In the genomic region with DNA sequence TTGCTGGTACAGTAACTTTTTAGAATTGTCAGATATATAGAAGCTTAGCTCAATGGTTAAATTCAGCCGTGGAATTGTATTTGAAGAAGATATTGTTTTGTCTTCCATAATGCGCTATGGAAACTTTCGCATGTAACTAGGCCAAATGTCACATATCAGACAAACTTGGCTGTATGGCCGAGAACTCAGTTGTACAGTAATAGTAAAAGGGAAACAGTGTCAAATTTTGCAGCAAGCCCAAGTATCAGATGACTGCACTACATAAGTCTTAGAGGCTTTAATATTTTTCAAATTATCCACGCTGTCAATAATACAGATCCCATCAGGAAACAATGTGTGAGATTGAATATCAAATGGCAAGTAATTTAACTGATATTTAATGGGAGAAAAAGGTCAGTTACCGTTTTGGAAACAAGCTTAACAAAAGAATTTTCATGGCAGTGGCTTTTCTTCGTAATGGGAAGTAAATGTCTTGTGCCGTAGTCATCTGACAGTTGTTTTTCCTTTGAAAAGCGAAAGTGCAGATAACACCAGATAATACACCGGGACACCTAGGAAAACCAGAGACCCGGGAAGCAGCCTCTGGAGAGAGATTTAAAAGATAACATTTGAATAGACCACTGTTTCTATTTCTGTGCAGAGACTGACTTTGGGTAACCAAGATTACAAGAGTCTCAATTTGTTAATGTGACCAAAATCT, we compare ENCODE assay signal across 8 mouse cellular contexts. TPM values are rescaled to one million over a fixed set of nuclear protein-coding genes. Genes with fewer than 3 reads are reported as not detected.
DNase-seq lines count a peak whose midpoint lies in the region; ATAC-seq and TF ChIP-seq lines count a peak whose summit lies in the region.

No protein-coding gene starts in this region.

- peaks cover 16% of the 10 kb centered on the region; the same call in 1 of the 2 replicates for H3K4me1 ChIP-seq in heart, embryonic 12.5 days (replicated peaks)
- H3K4me1 ChIP-seq in ES-E14 (ENCODE audit: control insufficient read depth in 2 of 2, insufficient read depth in 2 of 2, low read length in 2 of 2, poor library complexity in 1 of 2): peaks cover 0 to 3% of the 10 kb centered on the region in 2 experiments; a peak in 1 of 4 replicates
- H3K4me1 ChIP-seq in forebrain, postnatal 0 days (ENCODE audit: insufficient read depth): peaks cover 14% of the 10 kb centered on the region; the same call in 1 of the 2 replicates

- peak overlapping the region; percentile 82 for H3K4me3 ChIP-seq in heart, embryonic 12.5 days
- H3K4me3 ChIP-seq in ES-E14 (ENCODE audit: insufficient read depth in 1 of 2, low read depth in 1 of 2, low read length in 2 of 2, poor library complexity in 1 of 2, severe bottlenecking in 1 of 2) (peak overlapping the region; percentile 86 to 93), macrophage (ENCODE audit: inconsistent target) (peak overlapping the region; percentile 84)
- H3K4me3 ChIP-seq in forebrain, postnatal 0 days (ENCODE audit: low read depth, low read length): peak overlapping the region; percentile 97

- 14% methylated on average over 11 of the region's 11 CpGs for WGBS in heart, embryonic 12.5 days
- WGBS in forebrain, postnatal 0 days: 40% methylated on average over 11 of the region's 11 CpGs
- 3% methylated on average over 11 of the region's 11 CpGs for WGBS in macrophage (ENCODE audit: missing documents)

- in situ Hi-C loops in ES-E14 (cut with MboI; ENCODE audit: low sequenced_read_pairs in 2 of 2, unreplicated experiment in 2 of 2): no loop called here

- H3K4me2 ChIP-seq in heart, embryonic 12.5 days: peak overlapping the region; percentile 76
- peak overlapping the region; percentile 64 for H3K4me2 ChIP-seq in forebrain, postnatal 0 days (ENCODE audit: low read depth)

- no peaks in the 10 kb centered on the region for H3K27me3 ChIP-seq in heart, embryonic 12.5 days (replicated peaks)
- no peaks in the 10 kb centered on the region for H3K27me3 ChIP-seq in forebrain, postnatal 0 days (ENCODE audit: insufficient read depth, low read length)

- no peaks in the 10 kb centered on the region for H3K9me3 ChIP-seq in heart, embryonic 12.5 days (replicated peaks)
- H3K9me3 ChIP-seq in ES-E14 (ENCODE audit: control insufficient read depth, insufficient read depth, low read depth, low read length): no peaks in the 10 kb centered on the region
- no peaks in the 10 kb centered on the region for H3K9me3 ChIP-seq in forebrain, postnatal 0 days (ENCODE audit: low read length)

- H3K79me2 ChIP-seq in macrophage (ENCODE audit: inconsistent target): peaks cover 58% of the 10 kb centered on the region

- intact Hi-C loops in heart, postnatal 14 days (cut with DNase I): loop anchor here (5.0 kb wide), 1 partner anchor 83 kb away; a partner anchor contains a TSS
- intact Hi-C loops in left cerebral cortex, postnatal 10 days (cut with DNase I): no loop called here

- no peaks in the 10 kb centered on the region for H3K36me3 ChIP-seq in heart, embryonic 12.5 days
- H3K36me3 ChIP-seq in ES-E14 (ENCODE audit: control insufficient read depth, insufficient read depth, low read length, poor library complexity, severe bottlenecking): no peaks in the 10 kb centered on the region
- no peaks in the 10 kb centered on the region for H3K36me3 ChIP-seq in forebrain, postnatal 0 days (ENCODE audit: insufficient read depth)
- no peaks in the 10 kb centered on the region for H3K36me3 ChIP-seq in macrophage (ENCODE audit: inconsistent target)

- peak overlapping the region; percentile 91; the same call in 1 of the 2 replicates for H3K27ac ChIP-seq in heart, embryonic 12.5 days (ENCODE audit: poor library complexity, severe bottlenecking)
- H3K27ac ChIP-seq in ES-E14 (ENCODE audit: insufficient read depth, low read depth, low read length, poor library complexity, severe bottlenecking): no peak overlapping the region
- H3K27ac ChIP-seq in forebrain, postnatal 0 days (ENCODE audit: low read depth, low read length): no peak overlapping the region
- peak overlapping the region; percentile 87 for H3K27ac ChIP-seq in macrophage

- no peak for TF ChIP-seq CTCF in forebrain, postnatal 0 days (IDR thresholded peaks at IDR 0.05; ENCODE audit: low read depth)

- no peak for ATAC-seq in heart, embryonic 12.5 days (ENCODE audit: insufficient number of reproducible peaks, low FRiP score)
- ATAC-seq in forebrain, postnatal 0 days: no peak

- H3K9ac ChIP-seq in heart, embryonic 12.5 days: peak overlapping the region; percentile 95
- H3K9ac ChIP-seq in ES-E14 (ENCODE audit: insufficient read depth, low read depth, low read length, poor library complexity, severe bottlenecking): no peak overlapping the region
- H3K9ac ChIP-seq in forebrain, postnatal 0 days: no peak overlapping the region; the same call in 1 of the 2 replicates

- no peak for DNase-seq in heart, postnatal 14 days
- DNase-seq in ES-E14 (ENCODE audit: low read depth, low spot score): no peak
- DNase-seq in forebrain, postnatal 0 days: no peak
- DNase-seq in left cerebral cortex, postnatal 10 days (ENCODE audit: extremely low spot score in 1 of 2, low spot score in 2 of 2): no peak
- DNase-seq in thymus, postnatal 14 days: no peak
- DNase-seq in adrenal gland, adult 8-10 months: no peak

TF ChIP-seq in ES-E14, 5 proteins besides CTCF, POLR2A, EP300 and RAD21:
- TF ChIP-seq HCFC1 (IDR thresholded peaks at IDR 0.05; ENCODE audit: borderline replicate concordance, insufficient read depth, low read length) (no peak), CHD2 (IDR thresholded peaks at IDR 0.05; ENCODE audit: low read depth, low read length) (no peak), ZNF384 (IDR thresholded peaks at IDR 0.05; ENCODE audit: low read depth, low read length) (no peak), MAFK (IDR thresholded peaks at IDR 0.05; ENCODE audit: insufficient read depth, low read depth, low read length) (no peak), ZC3H11A (IDR thresholded peaks at IDR 0.05; ENCODE audit: borderline replicate concordance, low read depth, low read length) (no peak)
TF ChIP-seq in ES-E14: peak in this region for 0.

RNA-seq across cellular contexts. Expression of a gene that starts 1.1 kb away (rescaled TPM):
- 10.4 and 11.2 TPM in 2 replicates for polyA plus RNA-seq in heart, embryonic 12.5 days (2016; fragmentation: Nextera tagmentation; extraction: Ambion mirVana)
- total RNA-seq in heart, postnatal 14 days (2021): 10 to 100 TPM; 31.7 to 33.8 TPM
- total RNA-seq in ES-E14 (2012; rRNA removed): 13.5 and 13.9 TPM in 2 replicates
- 28.1 and 31.8 TPM in 2 replicates for total RNA-seq in forebrain, postnatal 0 days (2014; rRNA removed)
- 5.0 and 6.9 TPM in 2 replicates for polyA plus RNA-seq in forebrain, postnatal 0 days (2015; fragmentation: Nextera tagmentation; extraction: Ambion mirVana)
- 100 to 1,000 TPM in 25 of 26 experiments, 10 to 100 TPM in 1; 86.1 to 288 (median 213) TPM for total RNA-seq in macrophage (2018; cell fraction: chromatin; rRNA removed)
- total RNA-seq in macrophage (2018; cell fraction: cytosol; rRNA removed): 10 to 100 TPM; 34.3 to 84.4 (median 63.4) TPM
- 100 to 1,000 TPM in 23 of 26 experiments, 10 to 100 TPM in 3; 91.1 to 256 (median 157) TPM for total RNA-seq in macrophage (2018; cell fraction: nucleus; rRNA removed)
- 28.9 to 48.8 TPM (median 35.3 TPM) in 3 replicates for polyA plus RNA-seq in macrophage (2018)
- total RNA-seq in left cerebral cortex, postnatal 10 days (2021): 10 to 100 TPM; 23.0 to 23.6 TPM
- total RNA-seq in adrenal gland, adult 8-10 months (2022): 10 to 100 TPM; 26.4 to 34.7 (median 30.6) TPM

Comparison
In these comparisons a context has a peak if more than half of its experiments do, and no peak if none do; other contexts are left out.
1. H3K27ac ChIP-seq: peak in heart, embryonic 12.5 days (single experiment) and macrophage (single experiment); none in ES-E14 (single experiment) and forebrain, postnatal 0 days (single experiment).
2. Peak in every context shown above with its lines, with median percentiles within 50 percentile points of each other: H3K4me3 ChIP-seq.